Mouse (Mus musculus): ENCODE measurements around the gene Bdkrb2.

GRCm38 (mm10) chr12:105605212-105605611 lies 42.2 kb downstream of the Bdkrb2 start:
- TF ChIP-seq POLR2A (IDR thresholded peaks at IDR 0.05; ENCODE audit: low read depth, low read length) (no peak), CTCF (IDR thresholded peaks at IDR 0.05; ENCODE audit: borderline replicate concordance, insufficient read depth, low read length) (no peak)

Data from embryonic fibroblast, embryonic 13.5 days (primary cell).